Comparison of ENCODE assay signal across 9 mouse cellular contexts in genomic region chr6:119329215-119329714, GRCm38 (mm10). TPM values are rescaled to one million over a fixed set of nuclear protein-coding genes. Genes with fewer than 3 reads are reported as not detected.
DNase-seq lines count a peak whose midpoint lies in the region; ATAC-seq and TF ChIP-seq lines count a peak whose summit lies in the region.
"Had no signal": no experiment of that assay in that cellular context is flagged by ENCODE, and none has a peak within 500 bp of the region (broad histone marks: within the 10 kb centered on the region; RNA-seq: fewer than 3 reads in every experiment).

No protein-coding gene starts in this region.

- no peak overlapping the region for H3K27ac ChIP-seq in kidney, embryonic 16.5 days (ENCODE audit: low read length)
- H3K27ac ChIP-seq in limb, embryonic 14.5 days (replicated peaks; ENCODE audit: low read depth, low read length) = no peak overlapping the region
- peak overlapping the region; percentile 98 for H3K27ac ChIP-seq in olfactory bulb, adult 2 months (ENCODE audit: insufficient read depth, low read depth, low read length)
- H3K27ac ChIP-seq: limb, embryonic 15.5 days had no signal

- no peak for TF ChIP-seq CTCF in C2C12 (IDR thresholded peaks at IDR 0.05; ENCODE audit: control insufficient read depth, insufficient read depth, insufficient read length)
- no peak for TF ChIP-seq CTCF in olfactory bulb, adult 2 months (IDR thresholded peaks at IDR 0.05; ENCODE audit: insufficient read depth, low read depth, low read length)

- H3ac ChIP-seq in C2C12 (ENCODE audit: control insufficient read depth, insufficient read length, low read depth) = no peak overlapping the region

- peak; percentile 17; the same call in 1 of the 2 replicates for ATAC-seq in kidney, embryonic 16.5 days (ENCODE audit: low FRiP score, low TSS enrichment)
- ATAC-seq in limb, embryonic 14.5 days (ENCODE audit: low FRiP score, low read depth) = peak; percentile 34; the same call in 1 of the 2 replicates

- no peaks in the 10 kb centered on the region for H3K79me3 ChIP-seq in C2C12 (ENCODE audit: low read depth)

- H3K4me3 ChIP-seq in C2C12 (ENCODE audit: insufficient read depth, poor library complexity, severe bottlenecking) = no peak overlapping the region
- no peak overlapping the region for H3K4me3 ChIP-seq in kidney, embryonic 16.5 days (ENCODE audit: low read length)
- H3K4me3 ChIP-seq in limb, embryonic 14.5 days (replicated peaks; ENCODE audit: low read length) = no peak overlapping the region
- H3K4me3 ChIP-seq in olfactory bulb, adult 2 months (ENCODE audit: insufficient read depth, low read depth, low read length) = peak overlapping the region; percentile 91
- H3K4me3 ChIP-seq: limb, embryonic 15.5 days had no signal

- peaks cover 29% of the 10 kb centered on the region for H3K4me1 ChIP-seq in kidney, embryonic 16.5 days (ENCODE audit: insufficient read depth, low read length)
- H3K4me1 ChIP-seq in limb, embryonic 14.5 days (ENCODE audit: control insufficient read depth, insufficient read depth, low read length) = no peaks in the 10 kb centered on the region
- H3K4me1 ChIP-seq in olfactory bulb, adult 2 months (ENCODE audit: control insufficient read depth, insufficient read depth, low read length) = peaks cover 54% of the 10 kb centered on the region

- no peaks in the 10 kb centered on the region for H3K79me2 ChIP-seq in C2C12 (ENCODE audit: control insufficient read depth, insufficient read depth)

- WGBS in kidney, embryonic 16.5 days = 4% methylated on average over 8 of the region's 8 CpGs
- 4% methylated on average over 8 of the region's 8 CpGs for WGBS in limb, embryonic 14.5 days
- WGBS in olfactory bulb, adult 2 months = 1% methylated on average over 8 of the region's 8 CpGs

- peaks cover 50% of the 10 kb centered on the region for H3K27me3 ChIP-seq in C2C12 (ENCODE audit: control insufficient read depth, insufficient read depth, insufficient read length)
- peaks cover 48% of the 10 kb centered on the region for H3K27me3 ChIP-seq in kidney, embryonic 16.5 days (ENCODE audit: insufficient read depth, low read length)
- peaks cover 46% of the 10 kb centered on the region for H3K27me3 ChIP-seq in limb, embryonic 14.5 days (ENCODE audit: control insufficient read depth, insufficient read depth, low read length)

- H3K9me3 ChIP-seq in kidney, embryonic 16.5 days (ENCODE audit: low read length) = no peaks in the 10 kb centered on the region
- H3K9me3 ChIP-seq in limb, embryonic 14.5 days (ENCODE audit: control insufficient read depth, low read length) = no peaks in the 10 kb centered on the region
- H3K9me3 ChIP-seq: limb, embryonic 15.5 days had no signal

- H3K36me3 ChIP-seq in C2C12 (ENCODE audit: control insufficient read depth, insufficient read depth) = no peaks in the 10 kb centered on the region
- H3K36me3 ChIP-seq in kidney, embryonic 16.5 days (ENCODE audit: insufficient read depth, low read length) = no peaks in the 10 kb centered on the region
- H3K36me3 ChIP-seq in limb, embryonic 14.5 days (ENCODE audit: control insufficient read depth, insufficient read depth, low read length) = no peaks in the 10 kb centered on the region
- H3K36me3 ChIP-seq: limb, embryonic 15.5 days had no signal

- TF ChIP-seq POLR2A in limb, embryonic 14.5 days (IDR thresholded peaks at IDR 0.05; ENCODE audit: borderline replicate concordance, extremely low read depth, insufficient read depth, insufficient read length) = no peak
- no peak for TF ChIP-seq POLR2A in olfactory bulb, adult 2 months (IDR thresholded peaks at IDR 0.05; ENCODE audit: insufficient read depth, low read depth, low read length)

- H3K9ac ChIP-seq in kidney, embryonic 16.5 days (replicated peaks; ENCODE audit: low read length) = no peak overlapping the region
- no peak overlapping the region for H3K9ac ChIP-seq in limb, embryonic 14.5 days (ENCODE audit: low read depth, low read length, severe bottlenecking)
- H3K9ac ChIP-seq: limb, embryonic 15.5 days had no signal

- H3K4me2 ChIP-seq in kidney, embryonic 16.5 days (replicated peaks; ENCODE audit: low read depth, low read length) = 0 out of 2 replicates have a peak overlapping the region, but pooled peaks have one; percentile 10
- H3K4me2 ChIP-seq in limb, embryonic 14.5 days (replicated peaks; ENCODE audit: low read depth, low read length, severe bottlenecking) = no peak overlapping the region
- H3K4me2 ChIP-seq: limb, embryonic 15.5 days had no signal

- peak; percentile 36 to 46 for DNase-seq in cerebellum, adult 18-20 months
- DNase-seq in frontal cortex, postnatal 14 days (ENCODE audit: low spot score in 2 of 2) = peak; percentile 76 to 89
- peak; percentile 4 for DNase-seq in limb, embryonic 14.5 days (ENCODE audit: low spot score)
- no peak for DNase-seq in ovary, postnatal 10 days (ENCODE audit: low spot score)
- no peak for DNase-seq in ovary, postnatal 36 days (ENCODE audit: low spot score)

TF ChIP-seq in C2C12, 6 proteins besides CTCF, POLR2A, EP300 and RAD21:
- TF ChIP-seq MYOD1 (IDR thresholded peaks at IDR 0.05; ENCODE audit: control insufficient read depth, insufficient read length, low read depth) (peak; percentile 47), MYOG (IDR thresholded peaks at IDR 0.05; ENCODE audit: control insufficient read depth, extremely low read depth, insufficient read length) (no peak), MAX (IDR thresholded peaks at IDR 0.05) (no peak)

RNA-seq across cellular contexts. Expression of gene Lrtm2, which starts 1.3 kb away (rescaled TPM):
- not detected for polyA plus RNA-seq in C2C12 (2012; fragmentation: generic; extraction: Trizol)
- polyA plus RNA-seq in kidney, embryonic 16.5 days (2015; fragmentation: Nextera tagmentation; extraction: Ambion mirVana) = 0.13 and 0.49 TPM in 2 replicates
- 0.05 and 0.09 TPM in 2 replicates for polyA plus RNA-seq in limb, embryonic 14.5 days (2012; rRNA removed)
- not detected in 2 replicates for polyA plus RNA-seq in limb, embryonic 14.5 days (2014; fragmentation: Nextera tagmentation; extraction: Ambion mirVana)
- not detected in 2 replicates for polyA plus RNA-seq in olfactory bulb, adult 2 months (2012; ENCODE audit: insufficient read depth, insufficient read length, low replicate concordance, missing spikeins)

Comparison
In these comparisons a context has a peak if more than half of its experiments do, and no peak if none do; other contexts are left out.
1. DNase-seq: peak in cerebellum, adult 18-20 months (2 of 2), frontal cortex, postnatal 14 days (2 of 2) and limb, embryonic 14.5 days (single experiment); none in ovary, postnatal 10 days (single experiment) and ovary, postnatal 36 days (single experiment).
2. RNA of gene Lrtm2, which starts 1.3 kb away (polyA plus RNA-seq): not detected in olfactory bulb, adult 2 months; 0.13 to 0.49 TPM in kidney, embryonic 16.5 days, 0.05 to 0.09 TPM in limb, embryonic 14.5 days and not detected in C2C12 (single experiment); every median in the first group is over 10 times any median in the second.